Mouse (Mus musculus): ENCODE results near the gene Nebl. TPM values are rescaled to one million over a fixed set of nuclear protein-coding genes. Genes with fewer than 3 reads are reported as not detected.
"Not testable (repeated sequence)": the region's sequence is repeated elsewhere in the genome, so short reads cannot be mapped to it uniquely, and the experiment has no call there.

Gene Nebl
- total RNA-seq, 1 experiment from 2014 or later = 9.9 TPM

GRCm38 (mm10) chr2:17396235-17396634 is 335.0 kb downstream of the Nebl start:
- no peak for DNase-seq

- DNase-seq = no peak
Measured at GRCm38 (mm10) chr2:17391389-17391788, 339.9 kb downstream of the Nebl start.

- no peak for DNase-seq
Measured at GRCm38 (mm10) chr2:17390513-17391200, 340.6 kb downstream of the Nebl start.

- no peak for DNase-seq
Measured at GRCm38 (mm10) chr2:17389886-17390285, 341.4 kb downstream of the Nebl start.

GRCm38 (mm10) chr2:17389379-17389778 is 341.9 kb downstream of the Nebl start:
- no peak for DNase-seq

GRCm38 (mm10) chr2:17382227-17382626 is 349.0 kb downstream of the Nebl start:
- no peak for DNase-seq

GRCm38 (mm10) chr2:17375916-17376315 is 355.3 kb downstream of the Nebl start:
- DNase-seq = no peak

- no peak for DNase-seq
Measured at GRCm38 (mm10) chr2:17365671-17366070, 365.6 kb downstream of the Nebl start.

- no peak for DNase-seq
Measured at GRCm38 (mm10) chr2:17364971-17365548, 366.2 kb downstream of the Nebl start.

GRCm38 (mm10) chr2:17363337-17364216 is 367.7 kb downstream of the Nebl start:
- DNase-seq = no peak

- no peak for DNase-seq
Measured at GRCm38 (mm10) chr2:17362181-17362580, 369.1 kb downstream of the Nebl start.

GRCm38 (mm10) chr2:17344643-17345042 is 386.6 kb downstream of the Nebl start:
- no peak for DNase-seq

GRCm38 (mm10) chr2:17335451-17335850 is 395.8 kb downstream of the Nebl start:
- DNase-seq = peak; percentile 34

GRCm38 (mm10) chr2:17326590-17326989 is 404.7 kb downstream of the Nebl start:
- DNase-seq = no peak

GRCm38 (mm10) chr2:17316850-17317249 is 414.4 kb downstream of the Nebl start:
- DNase-seq = no peak

- DNase-seq = no peak
Measured at GRCm38 (mm10) chr2:17301379-17301778, 429.9 kb downstream of the Nebl start.

GRCm38 (mm10) chr2:17297496-17297895 is 433.8 kb downstream of the Nebl start:
- DNase-seq = no peak

GRCm38 (mm10) chr2:17295257-17295656 is 436.0 kb downstream of the Nebl start:
- DNase-seq = not testable (repeated sequence)

Small RNA genes within 50 kb of the gene (microRNA-seq; reads per million reads assigned to microRNA genes)
- gene Mir6419 = 0 reads per million in 2 experiments

All from adrenal gland, postnatal 25 days (tissue).